Mouse (Mus musculus): ENCODE results near the gene Fut4.

GRCm38 (mm10) chr9:14726005-14726404, 26.2 kb downstream of the Fut4 start:
- TF ChIP-seq MAFK (IDR thresholded peaks at IDR 0.05; ENCODE audit: insufficient read depth, low read depth, low read length): no peak
- TF ChIP-seq ZC3H11A (IDR thresholded peaks at IDR 0.05; ENCODE audit: borderline replicate concordance, low read depth, low read length): no peak
- TF ChIP-seq HCFC1 (IDR thresholded peaks at IDR 0.05; ENCODE audit: borderline replicate concordance, insufficient read depth, low read length): no peak
